Mouse (Mus musculus) CH12.LX (cell line): ENCODE measurements around the gene Vamp9. TPM values are rescaled to one million over a fixed set of nuclear protein-coding genes. Genes with fewer than 3 reads are reported as not detected.

Source experiments
- DNase-seq: peaks from one replicate; pipeline ENCODE4 v3.0.0-alpha.2; 2013; ENCODE audit errors: extremely low read depth
- H3K27ac ChIP-seq: 2 replicates; pipeline ENCODE4 v1.5.1; 2012; ENCODE audit warnings: low read depth, mild to moderate bottlenecking, control low read depth, moderate library complexity; ENCODE audit not compliant: insufficient read depth
- H3K27me3 ChIP-seq: replicated peaks from 2 replicates; pipeline ENCODE3; 2012; ENCODE audit warnings: inconsistent platforms
- H3K36me3 ChIP-seq, 2 experiments: replicated peaks in 1 of 2; 2 replicates each; pipeline versions ENCODE3 to v1.6.1; 2012; ENCODE audit warnings: inconsistent platforms in 1 of 2, low read length in 1 of 2, mild to moderate bottlenecking in 1 of 2, mixed read lengths in 1 of 2, moderate library complexity in 1 of 2; ENCODE audit not compliant: control insufficient read depth in 1 of 2, insufficient read depth in 1 of 2
- H3K4me1 ChIP-seq, 2 experiments: 2 replicates each; pipeline ENCODE4 v1.6.1; 2012; ENCODE audit warnings: inconsistent platforms in 1 of 2, moderate library complexity in 1 of 2; ENCODE audit not compliant: insufficient read depth in 2 of 2, control insufficient read depth in 1 of 2
- H3K4me2 ChIP-seq: 2 replicates; pipeline ENCODE4 v1.6.1; 2012; ENCODE audit warnings: low read depth, mild to moderate bottlenecking, control low read depth; ENCODE audit not compliant: poor library complexity, insufficient read depth, severe bottlenecking
- H3K4me3 ChIP-seq, 3 experiments: fragments of 150-350 bp in 1 of 3; sonication (generic) in 1 of 3; replicated peaks in 1 of 3; 2 replicates each; pipeline versions ENCODE3 to v1.5.1; 2011 to 2012; ENCODE audit warnings: low read depth in 2 of 3, low read length in 2 of 3, mild to moderate bottlenecking in 2 of 3, moderate library complexity in 2 of 3, control low read depth in 1 of 3, improper control_type of control experiment in 1 of 3, inconsistent platforms in 1 of 3, mixed read lengths in 1 of 3; ENCODE audit not compliant: poor library complexity in 1 of 3
- H3K79me2 ChIP-seq: replicated peaks from 2 replicates; pipeline ENCODE4 v1.6.1; 2012; ENCODE audit warnings: mild to moderate bottlenecking, moderate library complexity; ENCODE audit not compliant: control insufficient read depth, poor library complexity, insufficient read depth, severe bottlenecking; ENCODE audit errors: extremely low read depth
- H3K9ac ChIP-seq: 2 replicates; pipeline ENCODE4 v1.6.1; 2012; ENCODE audit warnings: low read depth, mild to moderate bottlenecking, control low read depth, moderate library complexity; ENCODE audit not compliant: insufficient read depth
- H3K9me3 ChIP-seq: replicated peaks from 2 replicates; pipeline ENCODE3; 2012; ENCODE audit warnings: low read length, inconsistent platforms, mixed read lengths
- CTCF ChIP-seq, 2 experiments: IDR thresholded peaks in 1 of 2; conservative IDR thresholded peaks in 1 of 2; 2 replicates each; pipeline ENCODE4 v1.5.1; 2011 to 2012; ENCODE audit warnings: low read depth in 2 of 2, low read length in 2 of 2, improper control_type of control experiment in 1 of 2, inconsistent platforms in 1 of 2, mild to moderate bottlenecking in 1 of 2, moderate library complexity in 1 of 2
- ELF1 ChIP-seq: IDR thresholded peaks from 2 replicates; pipeline ENCODE4 v1.6.1; 2014; ENCODE audit warnings: low read depth, mild to moderate bottlenecking, inconsistent platforms, low read length, improper control_type of control experiment
- EP300 ChIP-seq: IDR thresholded peaks from 2 replicates; pipeline ENCODE4 v1.6.1; 2011; ENCODE audit warnings: low read length, improper control_type of control experiment
- HCFC1 ChIP-seq: IDR thresholded peaks from 2 replicates; pipeline ENCODE4 v1.6.1; 2012; ENCODE audit warnings: low read depth, mild to moderate bottlenecking, inconsistent platforms, low read length, improper control_type of control experiment
- IRF4 ChIP-seq: IDR thresholded peaks from 2 replicates; pipeline ENCODE4 v1.6.1; 2014; ENCODE audit warnings: low read depth, mild to moderate bottlenecking, inconsistent platforms, low read length, improper control_type of control experiment
- JUND ChIP-seq: conservative IDR thresholded peaks from 2 replicates; pipeline ENCODE4 v1.6.1; 2011; ENCODE audit warnings: low read depth, low read length, improper control_type of control experiment
- KAT2A ChIP-seq: IDR thresholded peaks from 2 replicates; pipeline ENCODE4 v1.6.1; 2012; ENCODE audit warnings: low read length, improper control_type of control experiment, inconsistent platforms; ENCODE audit not compliant: insufficient replicate concordance
- MAFK ChIP-seq: IDR thresholded peaks from 2 replicates; pipeline ENCODE4 v1.6.1; 2011; ENCODE audit warnings: low read length, improper control_type of control experiment; ENCODE audit not compliant: insufficient replicate concordance
- MAZ ChIP-seq: IDR thresholded peaks from 2 replicates; pipeline ENCODE4 v1.6.1; 2012; ENCODE audit warnings: low read depth, mild to moderate bottlenecking, inconsistent platforms, low read length, improper control_type of control experiment, moderate library complexity
- MEF2A ChIP-seq: IDR thresholded peaks from 2 replicates; pipeline ENCODE4 v1.6.1; 2014; ENCODE audit warnings: low read depth, mild to moderate bottlenecking, inconsistent platforms, low read length, improper control_type of control experiment, borderline replicate concordance
- NELFE ChIP-seq: IDR thresholded peaks from 2 replicates; pipeline ENCODE4 v1.6.1; 2011; ENCODE audit warnings: low read depth, low read length, improper control_type of control experiment
- NRF1 ChIP-seq: IDR thresholded peaks from 2 replicates; pipeline ENCODE4 v1.6.1; 2014; ENCODE audit warnings: low read depth, mild to moderate bottlenecking, inconsistent platforms, low read length, improper control_type of control experiment, moderate library complexity
- PAX5 ChIP-seq: IDR thresholded peaks from 2 replicates; pipeline ENCODE4 v1.6.1; 2012; ENCODE audit warnings: low read length, inconsistent platforms, mixed read lengths
- POLR2A ChIP-seq: IDR thresholded peaks from 2 replicates; pipeline ENCODE4 v1.6.1; 2011; ENCODE audit warnings: low read depth, mild to moderate bottlenecking, improper control_type of control experiment, low read length
- POLR2AphosphoS2 ChIP-seq: IDR thresholded peaks from 2 replicates; pipeline ENCODE4 v1.6.1; 2011; ENCODE audit warnings: low read depth, low read length, improper control_type of control experiment
- RCOR1 ChIP-seq: conservative IDR thresholded peaks from 2 replicates; pipeline ENCODE4 v1.6.1; 2012; ENCODE audit warnings: low read depth, mild to moderate bottlenecking, inconsistent platforms, low read length, improper control_type of control experiment
- SIN3A ChIP-seq: IDR thresholded peaks from 2 replicates; pipeline ENCODE4 v1.6.1; 2012; ENCODE audit warnings: low read length, improper control_type of control experiment, inconsistent platforms
- SMC3 ChIP-seq: IDR thresholded peaks from 2 replicates; pipeline ENCODE4 v1.6.1; 2011; ENCODE audit warnings: low read depth, low read length, improper control_type of control experiment
- TCF12 ChIP-seq: IDR thresholded peaks from 2 replicates; pipeline ENCODE4 v1.6.1; 2014; ENCODE audit warnings: low read depth, mild to moderate bottlenecking, inconsistent platforms, low read length, improper control_type of control experiment
- UBTF ChIP-seq: IDR thresholded peaks from 2 replicates; pipeline ENCODE4 v1.6.1; 2012; ENCODE audit warnings: low read depth, mild to moderate bottlenecking, inconsistent platforms, low read length, improper control_type of control experiment, moderate library complexity
- USF2 ChIP-seq: conservative IDR thresholded peaks from 2 replicates; pipeline ENCODE4 v1.6.1; 2011; ENCODE audit warnings: low read depth, low read length, improper control_type of control experiment
- ZC3H11A ChIP-seq: IDR thresholded peaks from 2 replicates; pipeline ENCODE4 v1.6.1; 2012; ENCODE audit warnings: low read depth, mild to moderate bottlenecking, inconsistent platforms, low read length, improper control_type of control experiment
- ZKSCAN1 ChIP-seq: IDR thresholded peaks from 2 replicates; pipeline ENCODE4 v1.6.1; 2012; ENCODE audit warnings: low read depth, inconsistent platforms, low read length, improper control_type of control experiment, borderline replicate concordance
- ZMIZ1 ChIP-seq: IDR thresholded peaks from 2 replicates; pipeline ENCODE4 v1.6.1; 2012; ENCODE audit warnings: low read depth, mild to moderate bottlenecking, inconsistent platforms, low read length, improper control_type of control experiment
- ZNF384 ChIP-seq: IDR thresholded peaks from 2 replicates; pipeline ENCODE4 v1.6.1; 2012; ENCODE audit warnings: low read depth, low read length, improper control_type of control experiment, inconsistent platforms
- dilution Hi-C: fragments of 300-500 bp; cut with MboI; formaldehyde crosslinking; loops from 2 replicates; pipeline ENCODE4 v1.14.3; 2020; ENCODE audit warnings: low sequenced_read_pairs; ENCODE audit not compliant: extremely low pct_unique_long_range_greater_than_20kb, extremely low pct_ligation_motif_present
- in situ Hi-C: fragments of 300-500 bp; cut with MboI; formaldehyde crosslinking; loops from 3 replicates; pipeline ENCODE4 v1.14.3; 2019; ENCODE audit warnings: low sequenced_read_pairs, low pct_ligation_motif_present, low pct_unique_long_range_greater_than_20kb, mixed read lengths
- polyA plus RNA-seq: library from polyadenylated mRNA; unstranded; fragments of >175 nt; gene quantifications from 2 replicates; pipeline ENCODE4 v1.2.1, GENCODE M21; 2012; ENCODE audit warnings: low read depth; ENCODE audit not compliant: insufficient read length
- total RNA-seq, 2 experiments: library from RNA; depleted of rRNA; stranded (reverse); fragments of 300-350 nt in 1 of 2; fragments of >200 nt in 1 of 2; gene quantifications; 2 replicates each; pipeline ENCODE4 v1.2.3; 2012 to 2014

The Vamp9 gene
- total and polyA plus RNA-seq, 3 experiments = not detected

DNA sequence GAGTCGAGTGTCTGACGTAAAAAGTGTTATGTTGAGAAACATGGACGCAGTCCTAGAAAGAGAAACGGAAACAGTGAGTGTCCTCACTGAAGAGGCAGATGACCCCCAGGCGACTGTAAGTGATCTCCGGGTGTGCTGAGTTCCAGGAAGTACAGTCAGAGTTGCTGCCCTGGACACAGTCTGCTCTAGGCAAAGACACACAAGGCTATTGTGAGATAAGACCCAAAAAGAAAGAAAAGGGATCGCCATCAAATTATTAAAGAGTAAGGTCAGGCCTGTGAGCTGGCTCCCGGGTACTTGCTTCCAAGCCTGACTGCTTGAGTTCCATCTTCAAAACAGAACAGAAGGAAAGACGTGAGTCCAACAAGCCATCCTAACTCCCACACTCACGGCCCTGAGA is 35.2 kb downstream of the Vamp9 start:
- Histone ChIP-seq H3K4me3 (no peak overlapping the region), H3K9ac (no peak overlapping the region), H3K4me1 (no peaks in the 10 kb centered on the region), H3K36me3 (no peaks in the 10 kb centered on the region), H3K27ac (no peak overlapping the region)
- in situ Hi-C loops (loop anchor here (25.0 kb wide), 2 partner anchors 296 to 371 kb away; no protein-coding TSS in a partner anchor), dilution Hi-C loops (no loop called here)
- TF ChIP-seq POLR2A (no peak), ZMIZ1 (no peak), PAX5 (no peak), NELFE (no peak), ELF1 (no peak), NRF1 (no peak), MEF2A (no peak), CTCF (conservative IDR thresholded peaks at IDR 0.05 in 1 of 2, IDR thresholded peaks at IDR 0.05 in 1 of 2; ENCODE audit: low read depth in 2 of 2, low read length in 2 of 2) (no peak), SMC3 (no peak)
- TF ChIP-seq, all 38 proteins: peak for 0
- Histone ChIP-seq H3K4me2 (no peak overlapping the region), H3K9me3 (peaks cover 12% of the 10 kb centered on the region), H3K79me2 (no peaks in the 10 kb centered on the region), H3K27me3 (no peaks in the 10 kb centered on the region)
- DNase-seq = no peak

DNA sequence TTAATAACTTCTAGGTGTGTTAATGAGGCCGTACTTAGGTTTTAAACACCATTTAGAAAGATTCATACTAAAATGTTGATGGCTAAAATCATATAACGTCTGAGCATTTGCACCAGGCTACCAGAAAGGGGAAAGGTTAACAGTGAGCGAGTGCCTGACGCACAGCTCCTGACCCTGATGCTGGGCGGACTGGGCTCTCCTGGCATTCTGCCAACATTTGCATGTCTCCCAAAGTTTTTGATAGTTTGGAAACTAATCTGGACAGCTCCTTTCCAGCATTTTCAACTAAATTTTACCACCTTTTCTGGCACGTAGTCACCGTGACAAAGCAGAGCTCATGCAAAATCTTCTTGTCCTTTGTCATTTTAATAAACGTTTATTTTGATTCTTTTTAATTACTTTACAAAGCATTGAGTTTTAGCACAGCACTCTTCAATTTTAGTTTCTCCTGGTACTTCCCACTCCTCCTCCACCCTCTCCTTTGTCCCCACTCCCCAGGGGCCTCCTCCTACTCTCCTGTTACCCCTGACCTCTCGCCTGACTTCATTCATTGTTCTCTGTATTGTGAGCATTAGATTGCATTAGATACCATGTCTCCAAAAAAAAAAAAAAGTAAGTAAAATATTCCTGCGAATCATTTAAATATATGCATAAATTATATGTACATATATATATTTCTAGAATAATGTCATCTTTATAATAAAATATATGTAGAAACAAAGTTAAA is 35.9 kb downstream of the Vamp9 start:
- TF ChIP-seq MAFK (no peak), POLR2A (no peak), POLR2AphosphoS2 (no peak), JUND (no peak), KAT2A (no peak), SMC3 (no peak), ZC3H11A (no peak), USF2 (no peak), UBTF (no peak), SIN3A (no peak), IRF4 (no peak), EP300 (no peak), MEF2A (no peak), MAZ (no peak), ZKSCAN1 (no peak), RCOR1 (no peak), ZNF384 (no peak), TCF12 (no peak), HCFC1 (no peak)
- TF ChIP-seq, all 38 proteins: peak for 0
- H3K9ac ChIP-seq = no peak overlapping the region
- no peak overlapping the region for H3K4me3 ChIP-seq
- no peaks in the 10 kb centered on the region for H3K79me2 ChIP-seq
- no peaks in the 10 kb centered on the region for H3K36me3 ChIP-seq
- no peaks in the 10 kb centered on the region for H3K27me3 ChIP-seq
- peaks cover 12% of the 10 kb centered on the region for H3K9me3 ChIP-seq
- in situ Hi-C loops = loop anchor here (25.0 kb wide), 2 partner anchors 295 to 370 kb away; no protein-coding TSS in a partner anchor
- no peak for DNase-seq
- H3K27ac ChIP-seq = no peak overlapping the region
- no peaks in the 10 kb centered on the region for H3K4me1 ChIP-seq
- no peak overlapping the region for H3K4me2 ChIP-seq
- dilution Hi-C loops = no loop called here
